Mouse (Mus musculus) layer of hippocampus, adult 2 months (tissue): Measurements from ENCODE around the gene Gm45021. TPM values are rescaled to one million over a fixed set of nuclear protein-coding genes. Genes with fewer than 3 reads are reported as not detected.
"Not testable (repeated sequence)": the region's sequence is repeated elsewhere in the genome, so short reads cannot be mapped to it uniquely, and the experiment has no call there.

ENCODE experiments used
- DNase-seq, 2 experiments: peaks; one replicate each; pipeline ENCODE4 v3.0.0; 2022; ENCODE audit warnings: low spot score in 2 of 2
- H3K27ac ChIP-seq: fragments of 200-600 bp; 2 replicates; pipeline ENCODE4 v1.8.1; 2022
- H3K4me3 ChIP-seq: fragments of 200-600 bp; 2 replicates; pipeline ENCODE4 v1.8.1; 2022; ENCODE audit warnings: mild to moderate bottlenecking
- CTCF ChIP-seq: fragments of 200-600 bp; conservative IDR thresholded peaks from 2 replicates; pipeline ENCODE4 v1.8.1; 2022; ENCODE audit warnings: antibody characterized with exemption, mild to moderate bottlenecking, moderate library complexity
- total RNA-seq, 2 experiments: library from RNA; stranded (reverse); gene quantifications; 2 replicates each; pipeline ENCODE4 v1.2.3; 2021

Gene Gm45021
- total RNA-seq, 2 experiments from 2014 or later: not detected

DNA sequence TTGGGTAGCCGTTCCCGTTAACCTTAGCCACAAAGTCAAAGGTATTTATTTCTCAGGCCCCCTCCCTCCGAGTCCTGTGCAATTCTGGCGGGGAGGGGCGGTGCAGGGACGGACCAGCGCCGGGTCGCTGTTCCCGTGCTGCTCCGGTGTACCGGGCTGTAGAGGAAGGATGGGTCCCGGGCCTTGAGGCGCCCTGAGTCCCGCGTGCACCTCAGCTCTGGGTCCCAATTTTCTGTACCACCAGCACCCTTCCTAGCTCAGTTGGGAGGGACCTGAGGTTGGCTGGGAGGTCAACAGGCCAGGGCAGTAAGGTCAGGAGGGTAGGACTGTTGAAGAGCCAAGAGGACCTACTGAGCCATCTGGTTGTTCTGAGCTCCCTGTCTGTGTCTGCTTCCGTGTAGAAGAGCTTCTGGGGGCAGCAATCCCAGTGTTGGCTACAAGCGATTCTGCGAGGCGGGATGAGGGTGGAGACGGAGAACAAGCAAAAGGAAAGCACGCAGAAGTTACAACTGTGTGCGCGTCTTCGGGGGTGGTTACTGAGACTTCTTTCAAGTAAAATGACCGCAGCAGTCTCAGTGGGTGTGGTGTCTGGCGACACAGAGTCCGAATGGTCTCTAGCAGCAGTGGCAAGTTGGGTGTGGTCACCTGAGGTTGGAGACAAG, 12.8 kb downstream of the Gm45021 start:
- TF ChIP-seq CTCF: no peak
- Histone ChIP-seq H3K4me3 (peak overlapping the region; percentile 89), H3K27ac (peak overlapping the region; percentile 97)
- peak; percentile 27 to 54 for DNase-seq

GRCm38 (mm10) chr6:48608124-48608523, 18.7 kb downstream of the Gm45021 start:
- H3K27ac ChIP-seq: no peak overlapping the region
- DNase-seq: no peak
- TF ChIP-seq CTCF: no peak
- no peak overlapping the region for H3K4me3 ChIP-seq

DNA sequence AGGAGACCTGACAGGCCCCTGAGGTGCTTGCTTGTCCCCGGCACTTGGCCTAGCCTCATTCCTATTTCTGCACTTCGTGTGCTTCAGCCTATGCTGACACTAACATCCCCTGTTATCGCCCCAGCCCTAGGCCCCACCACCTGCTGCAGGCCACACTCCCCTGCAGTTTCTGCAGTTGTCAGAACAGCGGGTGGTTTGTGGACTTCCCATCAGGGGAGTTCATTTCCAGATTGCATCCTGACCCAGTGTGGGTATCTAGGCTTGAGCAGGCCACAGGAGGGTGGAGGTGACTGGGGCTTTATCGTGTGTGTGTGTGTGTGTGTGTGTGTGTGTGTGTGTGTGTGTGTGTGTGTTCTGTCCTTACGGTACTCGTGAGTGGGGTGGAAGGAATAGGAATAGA, 20.1 kb downstream of the Gm45021 start:
- no peak for TF ChIP-seq CTCF
- H3K27ac ChIP-seq: no peak overlapping the region
- no peak for DNase-seq
- H3K4me3 ChIP-seq: no peak overlapping the region

- DNase-seq: no peak
- peak; percentile 57 for TF ChIP-seq CTCF
- Histone ChIP-seq H3K4me3 (no peak overlapping the region), H3K27ac (no peak overlapping the region)
These were observed 21.2 kb downstream of the Gm45021 start for GRCm38 (mm10) chr6:48610657-48611056.

GRCm38 (mm10) chr6:48613464-48613863, 24.1 kb downstream of the Gm45021 start:
- no peak for DNase-seq
- Histone ChIP-seq H3K4me3 (no peak overlapping the region), H3K27ac (no peak overlapping the region)
- no peak for TF ChIP-seq CTCF

- Histone ChIP-seq H3K27ac (no peak overlapping the region), H3K4me3 (no peak overlapping the region)
- DNase-seq: no peak
- no peak for TF ChIP-seq CTCF
These were observed 25.3 kb downstream of the Gm45021 start for GRCm38 (mm10) chr6:48614756-48615155.

- no peak for TF ChIP-seq CTCF
- Histone ChIP-seq H3K27ac (no peak overlapping the region), H3K4me3 (no peak overlapping the region)
- no peak for DNase-seq
These were observed 30.6 kb downstream of the Gm45021 start for GRCm38 (mm10) chr6:48620031-48620430.

- not testable (repeated sequence) for H3K4me3 ChIP-seq, DNase-seq, H3K27ac ChIP-seq
These were observed 32.9 kb downstream of the Gm45021 start for GRCm38 (mm10) chr6:48622186-48622843.

DNA sequence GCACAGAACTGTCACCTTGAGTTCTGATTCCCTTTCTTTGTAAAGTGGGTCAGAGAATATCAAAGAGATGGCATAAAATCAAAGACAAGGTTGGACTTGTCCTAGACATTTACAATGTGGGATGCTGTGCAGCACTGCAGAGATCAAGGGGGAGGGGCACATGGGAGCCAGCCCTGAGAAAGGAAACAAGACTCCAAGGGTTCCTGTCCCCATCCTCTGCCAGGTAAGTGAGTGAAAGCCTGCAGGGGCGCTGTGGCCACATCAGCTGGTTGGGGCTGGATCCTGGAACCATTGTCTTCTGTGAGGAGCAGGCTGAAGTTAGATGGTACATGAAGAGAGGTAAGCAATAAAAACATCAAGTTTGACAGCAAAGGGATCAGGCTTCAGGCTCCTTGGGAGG, 34.0 kb downstream of the Gm45021 start:
- peak; percentile 21; the same call in 1 of the 2 replicates for TF ChIP-seq CTCF

DNA sequence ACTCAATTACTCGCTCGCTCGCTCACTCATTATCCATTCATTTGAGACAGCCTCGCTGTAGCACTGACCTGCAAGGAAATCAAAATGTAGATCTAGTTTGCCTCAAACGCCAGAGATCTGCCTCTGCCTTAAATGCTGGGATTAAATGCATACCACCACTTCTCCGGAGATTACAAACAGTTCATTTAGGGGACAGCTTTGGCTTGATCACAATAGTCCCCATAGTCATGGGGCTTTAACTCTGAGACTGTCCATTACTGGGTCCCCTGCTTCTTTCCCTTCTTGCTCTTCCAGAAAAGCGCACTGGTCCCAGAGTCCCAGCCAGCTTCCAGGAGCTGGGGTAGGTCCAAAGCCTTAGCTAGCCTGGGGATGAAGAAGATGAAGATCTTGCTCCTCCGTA, 37.1 kb downstream of the Gm45021 start, which contains the start of gene AI854703:
Gene AI854703, plus strand, starts transcription at position 301 of the 400 bp plus-strand sequence.
- DNase-seq: no peak
- TF ChIP-seq CTCF: no peak
- Histone ChIP-seq H3K4me3 (peak within 1 kb of the TSS; percentile 73), H3K27ac (peak within 1 kb of the TSS; percentile 80)

More for the DNA sequence above, 34.0 kb downstream of the Gm45021 start:
- no peak for DNase-seq
- Histone ChIP-seq H3K27ac (no peak overlapping the region), H3K4me3 (no peak overlapping the region)

DNA sequence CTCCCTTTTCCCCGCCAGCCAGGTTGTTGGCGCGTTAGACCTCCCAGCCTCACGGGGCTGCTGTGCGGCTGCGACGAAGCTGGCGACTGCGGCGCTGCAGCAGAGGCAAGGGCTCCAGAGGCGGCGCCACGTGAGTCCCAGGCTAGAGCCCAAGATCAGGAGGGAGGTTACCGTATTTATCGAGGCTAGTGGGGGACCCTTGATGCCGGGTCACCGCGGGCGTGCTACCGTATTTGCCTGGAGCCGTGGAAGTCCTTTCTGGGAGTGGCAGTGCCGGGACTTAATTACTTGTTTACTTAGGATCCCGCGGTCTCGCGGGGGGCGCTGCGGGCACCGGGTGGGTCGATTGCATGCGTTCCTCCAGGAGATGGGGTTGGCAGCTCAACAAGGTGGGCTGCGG, 37.6 kb downstream of the Gm45021 start:
- peak; percentile 52 for TF ChIP-seq CTCF
- DNase-seq: peak; percentile 64
- peak overlapping the region; percentile 80 for H3K27ac ChIP-seq
- H3K4me3 ChIP-seq: peak overlapping the region; percentile 73

- TF ChIP-seq CTCF: no peak
- peak overlapping the region; percentile 80 for H3K27ac ChIP-seq
- peak overlapping the region; percentile 73 for H3K4me3 ChIP-seq
- no peak for DNase-seq
These were observed 38.1 kb downstream of the Gm45021 start for GRCm38 (mm10) chr6:48627511-48627924.

DNA sequence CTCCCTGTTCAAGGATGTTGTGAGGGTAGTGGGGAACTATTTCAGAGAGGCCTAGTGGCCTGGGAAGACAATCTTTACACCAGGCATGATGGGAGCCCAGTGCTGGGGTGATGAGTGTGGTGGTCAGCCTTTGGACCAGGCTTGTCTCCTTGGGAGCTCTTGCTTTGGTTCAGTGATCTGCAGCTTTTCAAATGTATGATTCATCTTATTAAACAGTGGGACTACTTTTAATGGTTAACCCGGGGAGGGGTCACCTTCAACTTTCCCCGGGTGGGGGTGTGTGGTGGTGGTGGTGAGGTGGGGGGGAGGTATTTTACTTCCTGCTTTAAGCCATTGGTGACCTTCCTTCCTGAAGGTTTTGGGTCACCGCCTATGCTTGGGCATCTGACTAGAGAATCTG, 39.0 kb downstream of the Gm45021 start:
- H3K27ac ChIP-seq: peak overlapping the region; percentile 80; the same call in 1 of the 2 replicates
- no peak for DNase-seq
- H3K4me3 ChIP-seq: no peak overlapping the region
- TF ChIP-seq CTCF: no peak
